Mouse (Mus musculus): ENCODE results near the gene Grik4. TPM values are rescaled to one million over a fixed set of nuclear protein-coding genes. Genes with fewer than 3 reads are reported as not detected.

Gene Grik4
- total RNA-seq, 2 experiments from 2014 or later, result 0.72 TPM; not detected in 1

GRCm38 (mm10) chr9:42631479-42631878, 312.8 kb downstream of the Grik4 start:
- no peak for ATAC-seq (replicated peaks; ENCODE audit: poor library complexity, severe bottlenecking)

DNA sequence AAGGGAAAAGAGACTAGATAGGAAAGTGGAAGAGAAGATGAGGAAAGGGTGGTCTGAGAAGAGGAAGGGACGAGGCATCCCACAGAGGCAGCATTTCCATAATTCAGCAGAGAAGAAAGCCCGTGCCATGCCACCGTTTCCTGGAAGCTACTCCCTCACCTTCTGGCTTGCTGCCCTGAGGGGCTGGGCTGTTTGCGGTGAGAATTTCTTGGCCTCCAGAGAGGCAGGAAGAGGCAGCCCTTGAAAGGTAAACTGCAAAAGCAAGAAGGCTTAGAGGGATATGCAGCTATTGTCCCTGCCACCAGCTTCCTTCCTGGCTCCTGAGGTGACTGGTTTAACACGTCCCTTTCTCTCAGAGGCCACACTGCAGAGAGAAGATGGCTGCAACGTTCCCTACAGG, 316.7 kb downstream of the Grik4 start:
- ATAC-seq (replicated peaks; ENCODE audit: poor library complexity, severe bottlenecking), result 0 out of 2 replicates have a peak, but pooled peaks have one; percentile 17

DNA sequence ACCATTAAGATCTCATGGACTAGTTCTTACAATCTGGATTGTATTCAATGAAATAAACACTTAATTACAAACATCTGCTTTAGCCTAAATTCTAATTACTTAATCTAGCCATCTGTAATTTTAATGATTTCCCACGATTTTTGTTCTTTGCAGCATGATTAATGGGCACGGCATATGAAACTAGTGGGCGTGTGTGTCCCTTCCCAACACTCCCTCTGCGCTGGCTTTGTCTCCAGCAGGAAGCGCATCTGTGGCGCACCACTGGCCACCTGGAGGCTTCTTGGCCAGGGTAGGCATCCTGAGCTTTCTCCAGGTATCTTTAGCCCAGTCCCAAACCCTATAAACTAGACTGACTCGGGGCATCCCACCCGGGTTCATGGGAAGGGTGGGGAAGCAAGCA, 317.1 kb downstream of the Grik4 start:
- ATAC-seq (replicated peaks; ENCODE audit: poor library complexity, severe bottlenecking), result no peak

GRCm38 (mm10) chr9:42626226-42626775, 318.0 kb downstream of the Grik4 start:
- no peak for ATAC-seq (replicated peaks; ENCODE audit: poor library complexity, severe bottlenecking)

DNA sequence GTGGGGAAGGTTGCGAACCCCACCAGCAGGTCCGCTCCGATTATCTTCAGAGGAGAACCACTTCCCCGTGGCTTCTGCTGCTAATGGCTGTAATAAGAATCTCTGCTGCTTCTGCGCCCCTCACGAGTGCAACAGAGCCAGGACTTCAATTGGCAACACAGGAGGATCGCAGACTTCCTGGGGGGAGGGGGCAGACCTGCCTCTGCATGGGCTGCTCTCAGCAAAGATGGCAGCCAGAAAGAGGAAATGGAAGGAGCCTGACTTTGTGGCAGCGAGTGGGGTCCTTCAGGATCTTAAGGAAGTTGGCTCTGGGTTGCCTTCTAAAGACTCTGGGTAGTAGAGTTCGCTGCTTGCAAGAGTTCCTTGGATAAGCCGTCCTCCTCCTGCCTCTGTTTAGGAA, 329.9 kb downstream of the Grik4 start:
- ATAC-seq (replicated peaks; ENCODE audit: poor library complexity, severe bottlenecking), result peak; percentile 79

DNA sequence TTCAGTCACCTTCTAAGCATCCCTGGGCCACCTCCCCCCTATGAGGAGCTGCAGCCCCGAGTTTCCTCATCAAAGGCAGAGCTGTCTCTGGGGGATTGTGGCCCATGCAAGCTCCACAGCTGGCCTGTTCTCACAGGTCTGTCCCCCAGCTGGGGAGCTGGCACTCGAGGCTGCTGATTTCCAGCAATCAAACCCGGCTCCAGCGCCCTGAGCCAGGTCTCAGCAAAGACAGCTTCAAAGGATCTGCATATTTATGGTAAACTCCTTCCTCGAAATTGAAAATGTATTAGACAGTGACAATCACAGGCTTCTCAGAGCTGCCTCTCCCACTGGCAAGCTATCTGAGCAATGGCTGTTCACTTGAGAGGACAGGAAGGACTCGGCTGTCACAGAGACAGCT, 330.5 kb downstream of the Grik4 start:
- ATAC-seq (replicated peaks; ENCODE audit: poor library complexity, severe bottlenecking), result no peak

- ATAC-seq (replicated peaks; ENCODE audit: poor library complexity, severe bottlenecking), result no peak
Measured at GRCm38 (mm10) chr9:42612482-42612991, 331.8 kb downstream of the Grik4 start.

DNA sequence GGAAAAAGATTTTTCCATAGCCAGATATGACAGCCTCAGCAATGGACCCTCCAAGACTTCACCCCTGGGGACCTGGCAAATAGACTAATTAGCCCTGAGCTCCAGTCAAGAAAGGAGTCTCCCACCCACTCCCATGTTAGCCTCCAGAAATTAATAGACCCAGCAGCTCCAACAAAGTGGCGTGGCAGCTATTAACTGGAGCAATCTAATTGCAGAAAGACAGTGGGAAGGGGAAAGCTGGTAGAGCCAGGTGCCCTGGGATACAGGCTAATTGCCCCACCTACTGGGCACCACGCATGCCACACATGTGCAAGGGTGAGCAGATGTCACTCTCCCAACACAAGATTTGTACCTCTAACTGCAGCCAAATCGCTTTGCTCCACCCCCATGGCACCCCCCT, 342.8 kb downstream of the Grik4 start:
- ATAC-seq (replicated peaks; ENCODE audit: poor library complexity, severe bottlenecking), result no peak

- ATAC-seq (replicated peaks; ENCODE audit: poor library complexity, severe bottlenecking), result no peak
Measured at GRCm38 (mm10) chr9:42597525-42597924, 346.8 kb downstream of the Grik4 start.

GRCm38 (mm10) chr9:42578511-42578910, 365.8 kb downstream of the Grik4 start:
- no peak for ATAC-seq (replicated peaks; ENCODE audit: poor library complexity, severe bottlenecking)

DNA sequence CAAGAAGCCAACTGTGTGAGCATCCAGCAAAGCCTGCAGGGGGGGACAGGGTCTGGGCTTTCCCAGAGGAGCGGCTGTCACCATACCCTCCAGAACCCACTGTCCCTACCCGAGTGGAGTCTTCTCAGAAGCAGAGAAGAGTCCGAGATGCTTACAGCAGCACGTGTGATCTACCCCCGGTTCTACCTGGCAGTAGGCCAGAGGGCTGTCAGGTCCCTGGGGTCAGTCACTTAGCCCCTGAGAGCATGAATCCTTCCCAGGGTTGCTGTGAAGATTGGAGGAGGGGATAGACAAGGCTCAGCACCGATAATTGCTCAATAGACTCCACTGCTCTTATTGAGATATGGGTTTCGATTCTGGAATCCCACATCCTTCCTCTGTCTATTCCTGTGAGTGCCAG, 366.2 kb downstream of the Grik4 start:
- no peak for ATAC-seq (replicated peaks; ENCODE audit: poor library complexity, severe bottlenecking)

DNA sequence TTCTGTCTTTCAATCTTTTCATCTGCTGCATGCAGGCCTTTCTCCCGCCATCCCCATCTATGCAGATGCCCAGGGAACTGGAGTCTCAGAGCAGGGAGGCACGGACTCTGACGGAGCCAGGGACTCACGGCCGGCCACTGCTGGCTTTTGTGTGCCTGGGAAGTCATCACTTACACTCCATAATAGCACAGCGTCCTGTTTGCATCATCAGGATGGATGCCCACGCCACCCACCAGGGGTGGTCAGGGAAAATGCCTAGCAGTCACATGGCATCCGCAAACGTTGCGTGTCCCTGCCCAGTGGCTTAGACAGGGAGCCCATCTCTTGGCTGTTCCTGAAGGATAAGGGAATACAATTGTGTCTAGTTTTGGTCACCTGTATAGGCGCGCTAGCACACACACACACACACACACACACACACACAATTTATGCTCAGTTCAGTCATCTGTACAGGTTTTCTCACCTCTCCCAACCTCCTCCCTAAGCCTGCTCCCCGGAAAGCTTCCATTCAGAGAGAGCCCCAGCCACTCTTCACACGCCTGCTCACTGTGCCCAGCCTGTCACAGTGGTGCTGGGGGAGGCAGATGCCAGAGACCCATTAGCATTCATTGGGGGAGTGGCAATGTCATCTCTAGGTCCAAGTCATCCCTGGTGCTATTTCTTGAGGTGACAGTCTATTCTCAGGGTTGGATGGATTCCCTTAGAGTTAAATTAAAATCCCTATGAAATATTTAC, 370.5 kb downstream of the Grik4 start:
- ATAC-seq (replicated peaks; ENCODE audit: poor library complexity, severe bottlenecking), result no peak

DNA sequence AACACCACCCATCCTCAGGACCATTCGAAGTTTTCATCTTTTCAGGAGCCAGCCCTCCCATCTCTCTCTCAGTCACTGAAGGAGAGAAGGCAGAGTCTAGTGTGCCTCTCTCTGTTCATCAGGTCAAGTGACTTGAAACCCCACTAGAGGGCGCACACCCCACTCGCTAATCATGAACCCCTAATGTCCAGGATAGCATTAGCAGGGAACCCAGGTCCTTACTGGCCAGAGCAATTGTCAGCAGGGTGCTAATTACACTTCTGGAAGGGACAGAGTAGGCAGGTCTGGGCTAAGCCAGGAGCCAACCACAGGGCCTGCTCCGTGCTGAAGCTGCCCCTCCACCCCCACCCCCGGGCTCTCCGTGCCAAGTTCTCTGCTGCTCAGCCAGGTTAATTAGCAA, 371.1 kb downstream of the Grik4 start:
- ATAC-seq (replicated peaks; ENCODE audit: poor library complexity, severe bottlenecking), result peak; percentile 52

- ATAC-seq (replicated peaks; ENCODE audit: poor library complexity, severe bottlenecking), result no peak
Measured at GRCm38 (mm10) chr9:42565921-42566320, 378.4 kb downstream of the Grik4 start.

GRCm38 (mm10) chr9:42555186-42555585, 389.1 kb downstream of the Grik4 start:
- no peak for ATAC-seq (replicated peaks; ENCODE audit: poor library complexity, severe bottlenecking)

DNA sequence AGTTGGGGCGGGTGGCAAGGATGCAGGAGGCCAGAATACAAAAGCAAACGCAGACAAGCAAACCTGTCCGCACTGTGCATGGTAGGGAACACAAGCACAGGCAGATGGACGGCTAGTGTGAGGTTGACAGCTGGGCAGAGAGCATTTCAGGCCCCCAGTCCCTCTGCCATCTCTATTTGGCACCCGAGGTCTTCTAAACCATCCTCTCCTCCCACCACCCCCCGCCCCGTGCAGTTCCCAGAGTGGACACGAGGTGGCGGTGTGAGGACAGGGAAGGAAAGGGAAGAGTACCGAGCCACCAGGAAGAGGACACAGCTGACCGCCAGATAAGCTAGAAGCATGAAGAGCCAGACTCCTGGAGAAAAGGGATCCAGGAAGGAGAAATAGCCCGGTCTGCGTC, 394.2 kb downstream of the Grik4 start:
- peak; percentile 79 for ATAC-seq (replicated peaks; ENCODE audit: poor library complexity, severe bottlenecking)

- no peak for ATAC-seq (replicated peaks; ENCODE audit: poor library complexity, severe bottlenecking)
Measured at GRCm38 (mm10) chr9:42548981-42549380, 395.3 kb downstream of the Grik4 start.

DNA sequence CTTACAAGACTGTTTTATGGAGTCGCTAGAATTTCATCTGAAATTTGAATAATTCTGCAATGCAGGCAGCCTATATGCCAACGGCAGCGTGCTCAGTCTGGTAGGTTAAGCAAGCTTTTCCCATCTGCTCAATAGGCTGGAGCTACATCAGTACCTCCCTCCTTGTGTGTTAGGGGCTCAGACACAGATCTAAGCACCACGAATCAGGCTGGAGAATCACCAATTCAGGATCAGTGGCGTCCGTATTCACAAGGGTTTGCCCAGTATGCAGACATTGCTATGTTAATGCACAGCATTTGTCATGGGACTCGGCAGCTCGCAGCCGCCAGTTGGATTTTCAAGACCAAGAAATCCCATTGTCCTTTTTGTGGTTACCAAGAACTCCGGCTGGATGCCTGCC, 399.8 kb downstream of the Grik4 start:
- no peak for ATAC-seq (replicated peaks; ENCODE audit: poor library complexity, severe bottlenecking)

GRCm38 (mm10) chr9:42533491-42533890, 410.8 kb downstream of the Grik4 start:
- ATAC-seq (replicated peaks; ENCODE audit: poor library complexity, severe bottlenecking), result no peak

- no peak for ATAC-seq (replicated peaks; ENCODE audit: poor library complexity, severe bottlenecking)
Measured at GRCm38 (mm10) chr9:42533041-42533440, 411.3 kb downstream of the Grik4 start.

- no peak for ATAC-seq (replicated peaks; ENCODE audit: poor library complexity, severe bottlenecking)
Measured at GRCm38 (mm10) chr9:42531951-42532350, 412.3 kb downstream of the Grik4 start.
